Mouse (Mus musculus): ENCODE results near the gene 9330161L09Rik.

GRCm38 (mm10) chr12:103393528-103393927, 14.1 kb downstream of the 9330161L09Rik start:
- TF ChIP-seq CTCF (IDR thresholded peaks at IDR 0.05; ENCODE audit: low read depth) (no peak), EP300 (IDR thresholded peaks at IDR 0.05; ENCODE audit: low read depth) (peak; percentile 97)
